Mouse (Mus musculus): ENCODE results near the gene Pou3f1.

The Pou3f1 gene

GRCm38 (mm10) chr4:124657781-124658180, 1.2 kb downstream of the Pou3f1 start:
- no peak for DNase-seq (ENCODE audit: low spot score)

- DNase-seq (ENCODE audit: low spot score) = no peak
These were observed 1.8 kb downstream of the Pou3f1 start for GRCm38 (mm10) chr4:124658412-124658851.

- no peak for DNase-seq (ENCODE audit: low spot score)
These were observed 2.9 kb downstream of the Pou3f1 start for GRCm38 (mm10) chr4:124659251-124660217.

GRCm38 (mm10) chr4:124660603-124661002, 4.0 kb downstream of the Pou3f1 start:
- DNase-seq (ENCODE audit: low spot score) = no peak

GRCm38 (mm10) chr4:124663034-124663433, 6.4 kb downstream of the Pou3f1 start:
- DNase-seq (ENCODE audit: low spot score) = no peak

GRCm38 (mm10) chr4:124664185-124664584, 7.6 kb downstream of the Pou3f1 start:
- no peak for DNase-seq (ENCODE audit: low spot score)

- no peak for DNase-seq (ENCODE audit: low spot score)
These were observed 8.0 kb downstream of the Pou3f1 start for GRCm38 (mm10) chr4:124664604-124665003.

- no peak for DNase-seq (ENCODE audit: low spot score)
These were observed 10.9 kb downstream of the Pou3f1 start for GRCm38 (mm10) chr4:124667476-124668033.

- no peak for DNase-seq (ENCODE audit: low spot score)
These were observed 11.5 kb downstream of the Pou3f1 start for GRCm38 (mm10) chr4:124668078-124668477.

GRCm38 (mm10) chr4:124670232-124670631, 13.6 kb downstream of the Pou3f1 start:
- DNase-seq (ENCODE audit: low spot score) = no peak

GRCm38 (mm10) chr4:124671583-124671982, 15.0 kb downstream of the Pou3f1 start:
- no peak for DNase-seq (ENCODE audit: low spot score)

- DNase-seq (ENCODE audit: low spot score) = no peak
These were observed 16.0 kb downstream of the Pou3f1 start for GRCm38 (mm10) chr4:124672347-124673320.

- DNase-seq (ENCODE audit: low spot score) = no peak
These were observed 17.9 kb downstream of the Pou3f1 start for GRCm38 (mm10) chr4:124674334-124675032.

GRCm38 (mm10) chr4:124675037-124675436, 18.4 kb downstream of the Pou3f1 start:
- DNase-seq (ENCODE audit: low spot score) = no peak

- DNase-seq (ENCODE audit: low spot score) = no peak
These were observed 19.4 kb downstream of the Pou3f1 start for GRCm38 (mm10) chr4:124675958-124676357.

- no peak for DNase-seq (ENCODE audit: low spot score)
These were observed 25.7 kb downstream of the Pou3f1 start for GRCm38 (mm10) chr4:124682270-124682669.

GRCm38 (mm10) chr4:124683474-124683873, 26.9 kb downstream of the Pou3f1 start:
- no peak for DNase-seq (ENCODE audit: low spot score)

- no peak for DNase-seq (ENCODE audit: low spot score)
These were observed 28.4 kb downstream of the Pou3f1 start for GRCm38 (mm10) chr4:124685004-124685403.

GRCm38 (mm10) chr4:124685453-124685852, 28.8 kb downstream of the Pou3f1 start:
- DNase-seq (ENCODE audit: low spot score) = no peak

- no peak for DNase-seq (ENCODE audit: low spot score)
These were observed 29.3 kb downstream of the Pou3f1 start for GRCm38 (mm10) chr4:124685897-124686402.

GRCm38 (mm10) chr4:124691455-124691854, 34.8 kb downstream of the Pou3f1 start:
- DNase-seq (ENCODE audit: low spot score) = no peak

Data from urinary bladder, postnatal 10 days (tissue).